Mouse (Mus musculus) forebrain, embryonic 14.5 days (tissue): Measurements from ENCODE around the gene Brwd1. TPM values are rescaled to one million over a fixed set of nuclear protein-coding genes. Genes with fewer than 3 reads are reported as not detected.

Experiments
- ATAC-seq: fragments of 200-750 bp; cut with Nextera tagmentation; 2 replicates; pipeline ENCODE4 v1.8.0; 2017; ENCODE audit warnings: mild to moderate bottlenecking, moderate library complexity
- DNase-seq: peaks from one replicate; pipeline ENCODE4 v3.0.0-alpha.2; 2015; ENCODE audit warnings: low spot score
- H3K27ac ChIP-seq: fragments of 300-500 bp; sonication (generic); 2 replicates; pipeline ENCODE4 v1.5.1; 2014; ENCODE audit warnings: low read depth, mild to moderate bottlenecking, control low read depth, low read length, moderate library complexity
- H3K27me3 ChIP-seq: fragments of 300-500 bp; sonication (generic); replicated peaks from 2 replicates; pipeline ENCODE4 v1.6.1; 2014; ENCODE audit warnings: low read length, control low read depth, mixed read lengths; ENCODE audit not compliant: control insufficient read depth, insufficient read depth
- H3K36me3 ChIP-seq: fragments of 300-500 bp; sonication (generic); 2 replicates; pipeline ENCODE4 v1.6.1; 2014; ENCODE audit warnings: low read length, control low read depth; ENCODE audit not compliant: control insufficient read depth, insufficient read depth
- H3K4me1 ChIP-seq: fragments of 300-500 bp; sonication (generic); 2 replicates; pipeline ENCODE4 v1.6.1; 2014; ENCODE audit warnings: antibody characterized with exemption, low read length, control low read depth; ENCODE audit not compliant: control insufficient read depth, insufficient read depth
- H3K4me2 ChIP-seq: fragments of 300-500 bp; sonication (generic); 2 replicates; pipeline ENCODE4 v1.6.1; 2014; ENCODE audit warnings: mild to moderate bottlenecking, control low read depth, low read length
- H3K4me3 ChIP-seq: fragments of 300-500 bp; sonication (generic); 2 replicates; pipeline ENCODE4 v1.5.1; 2014; ENCODE audit warnings: low read depth, low read length, control low read depth
- H3K9ac ChIP-seq: fragments of 300-500 bp; sonication (generic); 2 replicates; pipeline ENCODE4 v1.6.1; 2014; ENCODE audit warnings: mild to moderate bottlenecking, low read length, control low read depth, moderate library complexity
- H3K9me3 ChIP-seq: fragments of 300-500 bp; sonication (generic); replicated peaks from 2 replicates; pipeline ENCODE4 v1.6.1; 2016; ENCODE audit warnings: low read length, control low read depth, mixed read lengths; ENCODE audit not compliant: control insufficient read depth
- WGBS: fragments of 180-500 bp; shearing (Covaris S2); extraction: QIAGEN DNeasy Blood & Tissue Kit; methylation state at CpG from one replicate; pipeline ENCODE4 v1.1.7; 2014; 5-methylcytosine and 5-hydroxymethylcytosine counted together
- microRNA-seq: library from miRNA; unstranded; fragments of <30 nt; microRNA quantifications from one replicate; pipeline ENCODE4, GENCODE M21; 2016
- polyA plus RNA-seq: library from polyadenylated mRNA; unstranded; fragments of >200 nt; fragmentation: Nextera tagmentation; extraction: Ambion mirVana; gene quantifications from 2 replicates; pipeline ENCODE4 v1.2.1, GENCODE M21; 2014

The Brwd1 gene
- polyA plus RNA-seq, 1 experiment from 2014 or later, result 272 TPM

- Histone ChIP-seq H3K27ac (no peak overlapping the region), H3K4me2 (no peak overlapping the region), H3K27me3 (no peaks in the 10 kb centered on the region), H3K36me3 (no peaks in the 10 kb centered on the region), H3K4me1 (no peaks in the 10 kb centered on the region), H3K9ac (no peak overlapping the region), H3K9me3 (no peaks in the 10 kb centered on the region), H3K4me3 (no peak overlapping the region)
- no peak for DNase-seq
- ATAC-seq, result no peak
- 88% methylated on average over 4 of the region's 4 CpGs for WGBS
These were observed 129.1 kb downstream of the Brwd1 start for GRCm38 (mm10) chr16:95953159-95953650.

DNA sequence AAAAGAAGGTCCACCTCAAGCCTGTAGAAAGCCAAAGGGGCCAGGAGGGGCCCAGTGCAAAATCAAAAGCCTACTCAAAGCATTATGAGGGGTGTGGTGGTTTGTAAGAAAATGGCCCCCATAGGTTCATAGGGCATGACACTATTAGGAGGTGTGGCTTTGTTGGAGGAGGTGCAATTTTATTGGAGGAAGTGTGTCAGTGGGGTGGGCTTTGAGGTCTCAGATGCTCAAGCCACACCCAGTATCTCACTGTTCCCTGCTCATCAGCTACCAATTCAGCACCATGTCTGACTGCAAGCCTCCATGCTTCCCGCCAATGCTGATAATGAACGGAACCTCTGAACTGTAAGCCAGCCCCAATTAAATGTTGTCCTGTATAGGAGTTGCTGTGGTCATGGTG is 130.9 kb downstream of the Brwd1 start:
- no peak overlapping the region for H3K27ac ChIP-seq
- H3K4me3 ChIP-seq, result no peak overlapping the region
- H3K4me2 ChIP-seq, result no peak overlapping the region
- DNase-seq (no peak), ATAC-seq (no peak)
- no peaks in the 10 kb centered on the region for H3K9me3 ChIP-seq
- no peaks in the 10 kb centered on the region for H3K4me1 ChIP-seq
- H3K27me3 ChIP-seq, result no peaks in the 10 kb centered on the region
- WGBS, result 95% methylated on average over 2 of the region's 2 CpGs
- H3K36me3 ChIP-seq, result no peaks in the 10 kb centered on the region
- H3K9ac ChIP-seq, result no peak overlapping the region

DNA sequence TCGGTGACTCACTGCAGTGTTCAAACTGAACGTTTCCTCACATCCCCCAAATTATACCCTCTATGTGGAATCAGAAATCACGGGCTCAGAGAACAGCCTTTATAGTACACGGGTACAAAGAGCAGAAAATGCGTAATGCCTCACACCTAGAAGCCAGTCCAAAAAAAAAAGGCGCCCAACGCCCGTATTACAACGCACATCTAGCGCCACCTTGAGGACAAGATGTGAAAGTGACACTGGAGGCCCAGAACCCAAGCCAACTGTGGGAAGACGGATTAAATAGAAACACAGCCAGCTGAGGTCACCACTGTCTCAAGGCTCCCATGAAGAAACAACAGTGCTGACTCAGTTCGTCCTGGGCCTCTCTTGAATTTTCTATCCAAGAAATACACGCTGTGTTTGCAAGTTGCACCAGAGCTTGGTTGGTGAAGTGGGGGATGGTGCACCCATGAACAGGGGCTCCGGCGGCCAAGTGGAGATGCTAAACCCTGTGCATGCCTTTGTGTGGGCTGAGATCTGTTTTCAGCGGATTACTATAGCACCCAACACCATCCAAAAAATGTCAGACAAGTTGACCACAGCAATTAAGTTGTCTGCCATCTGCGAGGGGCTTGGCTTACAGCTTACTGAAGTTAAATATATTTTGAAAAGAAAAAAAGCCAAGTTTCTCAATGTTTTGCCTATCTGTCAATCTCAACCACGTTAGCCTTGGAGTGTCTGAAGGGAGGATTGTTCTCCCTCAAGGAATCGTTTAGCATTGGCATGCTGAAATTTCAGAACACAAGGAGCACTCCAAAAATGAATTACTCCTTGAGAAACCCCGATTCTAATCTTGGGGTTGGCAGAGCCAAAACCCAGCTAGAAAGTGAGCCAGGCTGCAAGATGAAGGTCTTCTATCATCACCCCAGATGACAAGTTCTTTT is 136.7 kb downstream of the Brwd1 start:
- Histone ChIP-seq H3K9ac (peak overlapping the region; percentile 35; the same call in 1 of the 2 replicates), H3K4me2 (no peak overlapping the region; the same call in 1 of the 2 replicates), H3K4me1 (no peaks in the 10 kb centered on the region), H3K4me3 (no peak overlapping the region), H3K27ac (no peak overlapping the region), H3K36me3 (no peaks in the 10 kb centered on the region), H3K9me3 (no peaks in the 10 kb centered on the region), H3K27me3 (no peaks in the 10 kb centered on the region)
- ATAC-seq, result peak; percentile 65
- WGBS, result 24% methylated on average over 20 of the region's 20 CpGs
- peak; percentile 92 for DNase-seq

DNA sequence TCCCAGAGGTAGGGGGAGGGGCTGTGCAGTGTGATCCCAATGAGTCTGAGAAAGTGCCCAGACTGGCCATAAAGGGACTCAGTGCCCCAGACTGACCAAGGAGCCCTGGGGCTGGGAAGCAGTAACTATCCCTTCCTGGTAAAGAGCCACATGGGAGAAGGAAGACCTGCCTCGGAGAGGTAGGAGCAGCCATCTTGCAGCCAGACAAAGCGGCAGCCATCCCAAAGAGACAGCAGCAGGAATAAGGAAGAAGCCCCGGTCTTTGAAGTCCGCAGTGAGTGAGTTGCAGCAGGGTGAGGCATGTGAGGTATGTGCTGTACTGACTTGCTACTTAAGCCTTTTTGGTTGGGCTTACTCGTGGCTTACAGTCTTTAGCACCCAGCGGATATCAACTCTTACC is 139.1 kb downstream of the Brwd1 start:
- ATAC-seq (no peak), DNase-seq (no peak)
- H3K36me3 ChIP-seq, result no peaks in the 10 kb centered on the region
- no peak overlapping the region for H3K27ac ChIP-seq
- no peaks in the 10 kb centered on the region for H3K4me1 ChIP-seq
- H3K9ac ChIP-seq, result no peak overlapping the region
- H3K4me3 ChIP-seq, result no peak overlapping the region
- H3K27me3 ChIP-seq, result no peaks in the 10 kb centered on the region
- H3K4me2 ChIP-seq, result no peak overlapping the region
- no peaks in the 10 kb centered on the region for H3K9me3 ChIP-seq
- 88% methylated on average over 6 of the region's 6 CpGs for WGBS

Small RNA genes lying within 50 kb of the gene (microRNA-seq; reads per million reads assigned to microRNA genes)
- gene Gm27833, result not detected

Other genes starting within 250 kb of the Brwd1 start
- gene Psmg1, start 91.6 kb downstream of the Brwd1 start, polyA plus RNA-seq, result 63.0 and 64.2 TPM in 2 replicates
- 520 and 536 TPM in 2 replicates for gene Hmgn1, start 45.2 kb upstream of the Brwd1 start, polyA plus RNA-seq
- gene Wrb, start 62.9 kb upstream of the Brwd1 start, polyA plus RNA-seq, result 188 and 204 TPM in 2 replicates
- 1.1 and 1.4 TPM in 2 replicates for gene Lca5l, start 109.7 kb upstream of the Brwd1 start, polyA plus RNA-seq
- gene Sh3bgr, start 117.9 kb upstream of the Brwd1 start, polyA plus RNA-seq, result 0.60 and 1.4 TPM in 2 replicates
- 1.3 and 1.6 TPM in 2 replicates for gene B3galt5, start 153.3 kb upstream of the Brwd1 start, polyA plus RNA-seq